Mouse (Mus musculus): ENCODE data around the gene Polr3gl.

GRCm38 (mm10) chr3:96639219-96639618 lies 45.2 kb upstream of the Polr3gl start:
- TF ChIP-seq POLR2A (IDR thresholded peaks at IDR 0.05; ENCODE audit: low read depth, low read length) (no peak), CTCF (conservative IDR thresholded peaks at IDR 0.05; ENCODE audit: insufficient read depth, insufficient read length, low read depth, low read length) (peak; percentile 76)

Measured in kidney, adult 2 months (tissue).